Mouse (Mus musculus): ENCODE results near the gene Dot1l. TPM values are rescaled to one million over a fixed set of nuclear protein-coding genes. Genes with fewer than 3 reads are reported as not detected.

The Dot1l gene
- polyA plus RNA-seq (2012; rRNA removed), result 6.3 and 11.7 TPM in 2 replicates

GRCm38 (mm10) chr10:80754594-80755290 is at the start of gene Dot1l:
Dot1l (plus strand) TSS chr10:80755206.

GRCm38 (mm10) chr10:80742180-80742978 is 12.6 kb upstream of the Dot1l start, which contains the start of gene Ap3d1:
Ap3d1 (minus strand) TSS chr10:80742264.

GRCm38 (mm10) chr10:80798150-80799006 is 43.4 kb downstream of the Dot1l start, which contains the start of the genes Sf3a2 and Plekhj1:
Sf3a2 (plus strand) TSS chr10:80798198.
Plekhj1 (minus strand) TSS chr10:80798626.

GRCm38 (mm10) chr10:80804916-80805315 is 49.9 kb downstream of the Dot1l start, which contains the start of gene Amh:
Amh (plus strand) TSS chr10:80805243.

GRCm38 (mm10) chr10:80813366-80813765 is 58.4 kb downstream of the Dot1l start, which contains the start of gene Jsrp1:
Jsrp1 (minus strand) TSS chr10:80813498.

GRCm38 (mm10) chr10:80826151-80827062 is 71.4 kb downstream of the Dot1l start, which contains the start of gene Oaz1:
Oaz1 (plus strand) TSS chr10:80826656.

GRCm38 (mm10) chr10:80843931-80844547 is 89.0 kb downstream of the Dot1l start, which contains the start of gene Lingo3:
Lingo3 (minus strand) TSS chr10:80844039.

Other genes starting within 250 kb of the Dot1l start
- 0.01 and 0.02 TPM in 2 replicates for gene Atp8b3, start 216.1 kb upstream of the Dot1l start, polyA plus RNA-seq (2012; rRNA removed)
- 16.8 and 19.0 TPM in 2 replicates for gene Rexo1, start 193.6 kb upstream of the Dot1l start, polyA plus RNA-seq (2012; rRNA removed)
- 12.0 and 13.6 TPM in 2 replicates for gene Klf16, start 177.9 kb upstream of the Dot1l start, polyA plus RNA-seq (2012; rRNA removed)
- gene Abhd17a, start 164.9 kb upstream of the Dot1l start, polyA plus RNA-seq (2012; rRNA removed), result 34.0 and 39.9 TPM in 2 replicates
- 16.7 and 22.6 TPM in 2 replicates for gene Scamp4, start 152.3 kb upstream of the Dot1l start, polyA plus RNA-seq (2012; rRNA removed)
- gene Adat3, start 152.3 kb upstream of the Dot1l start, polyA plus RNA-seq (2012; rRNA removed), result 4.5 and 5.6 TPM in 2 replicates
- gene Gm49322, start 149.2 kb upstream of the Dot1l start, polyA plus RNA-seq (2012; rRNA removed), result 1.0 and 1.4 TPM in 2 replicates
- 45.6 and 48.1 TPM in 2 replicates for gene Csnk1g2, start 132.4 kb upstream of the Dot1l start, polyA plus RNA-seq (2012; rRNA removed)
- 7.5 and 8.3 TPM in 2 replicates for gene Btbd2, start 98.1 kb upstream of the Dot1l start, polyA plus RNA-seq (2012; rRNA removed)
- 49.3 and 57.7 TPM in 2 replicates for gene Mknk2, start 77.1 kb upstream of the Dot1l start, polyA plus RNA-seq (2012; rRNA removed)
- 11.6 and 12.9 TPM in 2 replicates for gene Mob3a, start 53.2 kb upstream of the Dot1l start, polyA plus RNA-seq (2012; rRNA removed)
- 8.7 and 9.9 TPM in 2 replicates for gene Izumo4, start 53.0 kb upstream of the Dot1l start, polyA plus RNA-seq (2012; rRNA removed)
- gene Ap3d1, start 12.9 kb upstream of the Dot1l start, polyA plus RNA-seq (2012; rRNA removed), result 22.8 and 25.7 TPM in 2 replicates
- 36.9 and 42.4 TPM in 2 replicates for gene Sf3a2, start 43.0 kb downstream of the Dot1l start, polyA plus RNA-seq (2012; rRNA removed)
- 44.3 and 48.4 TPM in 2 replicates for gene Plekhj1, start 43.4 kb downstream of the Dot1l start, polyA plus RNA-seq (2012; rRNA removed)
- 0.31 and 0.32 TPM in 2 replicates for gene Amh, start 50.0 kb downstream of the Dot1l start, polyA plus RNA-seq (2012; rRNA removed)
- 0.03 and 0.50 TPM in 2 replicates for gene Jsrp1, start 58.3 kb downstream of the Dot1l start, polyA plus RNA-seq (2012; rRNA removed)
- gene Oaz1, start 71.5 kb downstream of the Dot1l start, polyA plus RNA-seq (2012; rRNA removed), result 574 and 704 TPM in 2 replicates
- gene Lingo3, start 88.8 kb downstream of the Dot1l start, polyA plus RNA-seq (2012; rRNA removed), result not detected in 2 replicates
- gene Lsm7, start 100.0 kb downstream of the Dot1l start, polyA plus RNA-seq (2012; rRNA removed), result 222 and 233 TPM in 2 replicates
- 58.7 and 66.2 TPM in 2 replicates for gene Sppl2b, start 100.1 kb downstream of the Dot1l start, polyA plus RNA-seq (2012; rRNA removed)
- 0.02 and 0.05 TPM in 2 replicates for gene Tmprss9, start 116.6 kb downstream of the Dot1l start, polyA plus RNA-seq (2012; rRNA removed)
- 99.7 and 111 TPM in 2 replicates for gene Timm13, start 145.8 kb downstream of the Dot1l start, polyA plus RNA-seq (2012; rRNA removed)
- 11.5 and 11.8 TPM in 2 replicates for gene Lmnb2, start 163.0 kb downstream of the Dot1l start, polyA plus RNA-seq (2012; rRNA removed)
- gene Gadd45b, start 174.9 kb downstream of the Dot1l start, polyA plus RNA-seq (2012; rRNA removed), result 2.1 and 2.2 TPM in 2 replicates

Data from liver, embryonic 14 days (tissue).